Mouse (Mus musculus): ENCODE data around the gene Alox5ap.

Gene Alox5ap

GRCm38 (mm10) chr5:149264405-149264804 is at the start of gene Alox5ap:
Gene Alox5ap, plus strand, starts transcription at chr5:149264767.
- no peak for DNase-seq (ENCODE audit: low spot score in 2 of 2)

DNA sequence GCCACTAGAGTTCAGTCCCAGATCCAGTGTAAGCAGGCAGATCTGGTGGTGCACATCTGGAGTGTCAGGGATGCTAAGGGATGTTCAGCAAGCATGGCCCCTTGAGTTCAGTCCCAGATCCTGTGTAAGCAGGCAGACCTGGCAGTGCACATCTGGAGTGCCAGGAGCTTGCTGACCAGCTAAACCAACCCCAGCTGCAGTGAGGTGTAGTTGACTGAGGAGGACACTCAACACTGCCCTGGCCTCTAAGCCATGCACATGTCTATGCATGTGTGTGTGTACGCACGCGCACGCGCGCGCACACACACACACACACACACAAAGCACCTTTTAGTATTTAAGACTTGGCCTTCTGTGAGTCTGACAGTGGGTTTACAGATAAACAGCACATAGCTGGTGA is 49.0 kb upstream of the Alox5ap start:
- DNase-seq (ENCODE audit: low spot score in 2 of 2), result no peak

GRCm38 (mm10) chr5:149217524-149218357 is 46.8 kb upstream of the Alox5ap start:
- no peak for DNase-seq (ENCODE audit: low spot score in 2 of 2)

DNA sequence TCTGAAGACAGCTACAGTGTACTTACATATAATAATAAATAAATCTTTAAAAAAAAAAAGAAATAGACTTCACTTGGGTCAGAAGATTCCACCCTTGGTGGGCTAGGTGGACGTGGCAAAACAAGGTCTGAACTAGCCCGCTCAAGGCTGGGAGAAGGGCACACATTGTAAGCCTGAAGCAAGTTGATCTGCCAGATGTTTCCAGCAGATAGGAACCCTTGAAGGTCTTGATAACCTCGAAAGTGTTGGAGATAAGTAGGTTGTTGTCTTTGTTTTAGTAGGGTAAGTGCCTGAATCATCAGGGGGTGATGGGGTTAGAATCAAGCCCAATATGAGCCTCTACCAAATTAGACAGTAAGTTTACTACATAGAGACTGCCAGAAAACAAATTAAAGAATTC is 45.1 kb upstream of the Alox5ap start:
- no peak for DNase-seq (ENCODE audit: low spot score in 2 of 2)

GRCm38 (mm10) chr5:149221355-149221754 is 43.2 kb upstream of the Alox5ap start:
- DNase-seq (ENCODE audit: low spot score in 2 of 2), result no peak

DNA sequence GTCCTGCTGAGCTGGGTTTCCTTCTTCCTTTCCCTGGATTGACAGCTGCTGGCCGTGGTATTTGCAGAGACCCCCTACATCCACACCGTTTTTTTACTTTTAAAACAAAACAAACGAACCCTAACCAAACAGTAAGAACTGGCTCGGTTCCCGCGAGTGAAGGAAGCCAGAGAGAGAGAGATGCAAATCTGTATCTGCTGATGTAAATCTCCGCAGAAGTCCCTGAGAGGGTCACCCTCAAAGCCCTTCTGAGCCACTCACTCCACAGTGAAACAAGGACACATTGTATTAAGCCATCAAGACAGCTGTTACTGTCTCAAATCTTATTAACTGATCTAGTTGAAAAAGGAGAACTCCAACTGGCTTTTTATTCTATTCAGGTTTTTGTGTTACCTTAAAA is 39.9 kb upstream of the Alox5ap start:
- no peak for DNase-seq (ENCODE audit: low spot score in 2 of 2)

DNA sequence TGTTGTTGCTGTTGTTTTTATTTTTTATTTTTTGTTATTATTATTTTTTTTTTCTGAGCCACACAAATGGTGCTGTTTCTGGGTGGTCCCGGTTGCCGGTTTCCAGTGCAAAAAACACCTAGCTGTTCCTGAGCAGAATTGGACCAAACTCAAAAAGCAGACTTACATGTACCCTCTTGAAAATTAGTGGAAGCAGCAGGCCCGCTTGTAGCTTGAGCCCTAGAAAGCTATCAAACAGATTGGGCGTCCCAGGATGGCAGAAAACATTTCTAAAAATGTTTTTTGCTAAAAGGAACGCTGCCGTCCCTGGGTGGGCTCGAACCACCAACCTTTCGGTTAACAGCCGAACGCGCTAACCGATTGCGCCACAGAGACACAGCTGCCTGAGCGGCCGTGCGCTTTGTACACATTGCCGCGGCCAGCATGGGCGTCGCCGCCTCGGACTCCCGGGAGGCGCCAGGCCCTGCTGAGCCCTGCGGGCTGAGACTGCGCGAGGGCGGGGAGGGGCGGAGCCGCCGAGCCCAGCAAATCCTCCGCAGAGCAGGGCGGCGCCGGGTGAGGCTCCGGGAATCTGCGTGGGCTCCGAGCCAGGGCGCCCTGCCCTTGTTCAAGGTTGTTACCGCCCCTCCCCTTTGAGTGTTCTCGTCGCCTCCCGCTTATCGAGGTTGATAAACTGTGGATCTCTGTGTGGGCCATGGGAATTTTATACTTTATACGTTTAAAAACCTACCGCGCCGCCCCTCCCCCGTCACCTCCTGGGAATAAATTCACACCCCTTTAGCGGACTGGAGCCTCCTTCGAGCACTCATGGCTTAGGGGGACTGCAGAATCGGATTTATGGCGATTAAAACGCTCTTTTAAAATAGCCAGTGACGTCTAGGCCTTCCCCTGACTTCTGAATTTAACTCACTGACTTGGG is 35.6 kb upstream of the Alox5ap start:
- peak; percentile 98 for DNase-seq (ENCODE audit: low spot score in 2 of 2)

- no peak for DNase-seq (ENCODE audit: low spot score in 2 of 2)
These were observed 34.8 kb upstream of the Alox5ap start for GRCm38 (mm10) chr5:149229619-149230339.

GRCm38 (mm10) chr5:149235002-149235401 is 29.6 kb upstream of the Alox5ap start:
- no peak for DNase-seq (ENCODE audit: low spot score in 2 of 2)

- no peak for DNase-seq (ENCODE audit: low spot score in 2 of 2)
These were observed 27.2 kb upstream of the Alox5ap start for GRCm38 (mm10) chr5:149237221-149237950.

DNA sequence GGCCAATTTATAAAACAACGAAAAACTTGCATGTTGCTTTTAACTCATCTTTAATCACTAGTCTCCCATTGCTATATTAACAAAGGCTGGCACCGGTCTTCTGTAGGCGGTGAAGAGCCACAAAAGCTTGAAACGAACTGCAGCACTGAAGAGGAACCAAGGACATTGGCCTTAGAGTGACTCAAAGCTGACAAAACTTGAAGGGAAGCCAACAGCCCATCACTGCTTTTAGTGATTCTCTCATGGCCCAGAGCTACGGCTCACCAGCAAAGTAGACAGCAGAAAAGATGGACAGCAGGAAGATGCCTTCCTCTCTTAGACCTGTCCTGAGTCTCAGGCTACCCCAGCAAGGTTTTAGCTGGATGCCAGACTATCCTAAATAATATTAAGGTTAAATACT is 22.1 kb upstream of the Alox5ap start:
- DNase-seq (ENCODE audit: low spot score in 2 of 2), result no peak

GRCm38 (mm10) chr5:149243053-149243452 is 21.5 kb upstream of the Alox5ap start:
- no peak for DNase-seq (ENCODE audit: low spot score in 2 of 2)

DNA sequence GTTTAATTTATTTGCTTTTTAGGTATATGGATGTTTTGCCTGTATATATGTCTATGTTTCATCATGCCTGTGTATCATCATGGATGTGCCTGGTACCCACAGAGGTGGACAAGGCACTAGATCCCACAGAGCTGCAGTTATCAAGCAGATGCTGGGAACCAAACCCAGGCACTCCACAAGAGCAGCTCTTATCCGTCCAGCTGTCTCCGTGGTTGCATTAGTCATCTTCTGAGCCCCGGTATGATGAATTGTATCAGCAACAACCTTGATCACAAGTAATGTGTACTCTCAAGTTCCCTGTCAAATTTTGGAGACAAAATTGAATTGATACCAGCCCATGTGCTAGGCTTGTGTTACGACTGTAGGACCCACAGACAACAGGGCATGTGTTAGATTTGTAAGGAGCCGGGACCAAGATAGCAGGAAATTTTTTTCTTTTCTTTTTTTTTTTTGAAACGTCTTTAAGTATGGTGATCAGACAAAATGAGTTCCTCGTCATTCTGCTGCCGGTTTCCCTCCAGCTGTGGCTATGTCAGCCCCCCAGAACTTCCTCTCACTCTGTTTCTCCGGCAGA is 19.1 kb upstream of the Alox5ap start:
- no peak for DNase-seq (ENCODE audit: low spot score in 2 of 2)

- DNase-seq (ENCODE audit: low spot score in 2 of 2), result no peak
These were observed 18.5 kb upstream of the Alox5ap start for GRCm38 (mm10) chr5:149245965-149246470.

DNA sequence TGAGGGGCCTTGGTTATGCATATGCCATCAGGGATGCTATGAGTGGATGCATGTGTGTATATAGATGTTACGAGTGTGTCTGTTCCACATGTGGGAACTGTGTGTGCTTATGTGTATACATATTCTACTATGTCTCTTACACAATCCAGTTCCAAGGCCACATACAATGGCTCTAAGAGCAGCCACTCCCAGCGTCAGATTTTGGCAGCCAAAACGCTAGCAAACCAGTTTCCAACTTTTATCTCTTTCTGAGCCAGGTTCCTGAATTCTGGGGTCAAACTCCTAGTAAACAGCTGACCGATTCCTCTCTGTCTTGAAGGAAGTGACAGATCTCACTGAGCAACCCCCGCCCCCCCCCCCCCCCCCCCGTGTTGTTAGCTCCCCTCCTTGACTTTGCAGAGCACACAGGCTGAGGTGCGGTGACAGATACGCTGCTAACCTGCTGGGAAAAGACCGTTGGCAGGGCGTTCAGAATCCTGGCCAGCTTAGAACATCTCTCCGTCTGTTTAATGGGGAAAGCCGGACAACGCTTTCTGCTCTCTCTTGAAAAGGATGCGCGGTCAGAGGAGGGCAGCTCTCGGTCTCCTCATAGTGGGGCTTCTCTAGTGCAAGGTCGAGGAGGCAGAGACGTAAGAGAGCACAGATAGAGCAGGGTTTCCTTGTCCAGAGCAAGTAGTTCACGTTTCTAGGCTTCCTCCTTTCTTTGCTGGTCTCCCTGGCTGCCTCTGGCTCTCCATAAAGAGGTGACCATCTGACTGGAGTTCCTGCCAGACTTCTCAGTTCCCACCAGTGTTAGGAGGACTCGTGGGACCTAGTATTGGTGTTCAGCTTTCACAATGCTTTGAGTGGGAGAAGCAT is 17.3 kb upstream of the Alox5ap start:
- DNase-seq (ENCODE audit: low spot score in 2 of 2), result no peak

DNA sequence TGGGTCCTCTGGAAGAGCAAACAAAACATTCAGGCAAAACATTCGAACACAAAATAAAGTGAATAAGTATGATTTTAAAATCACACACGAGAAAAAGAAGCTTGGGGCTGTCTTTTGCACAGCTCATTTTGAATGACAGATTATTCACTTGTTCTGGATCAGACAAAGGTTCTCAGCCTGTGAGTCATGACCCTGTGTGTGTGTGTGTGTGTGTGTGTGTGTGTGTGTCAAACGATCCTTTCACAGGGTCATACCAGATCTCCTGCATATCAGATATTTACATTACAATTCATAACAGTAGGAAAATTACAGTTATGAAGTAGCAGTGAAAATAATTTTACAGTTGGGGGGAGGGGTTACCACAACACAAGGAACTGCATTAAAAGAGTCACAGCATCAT is 12.3 kb upstream of the Alox5ap start:
- no peak for DNase-seq (ENCODE audit: low spot score in 2 of 2)

DNA sequence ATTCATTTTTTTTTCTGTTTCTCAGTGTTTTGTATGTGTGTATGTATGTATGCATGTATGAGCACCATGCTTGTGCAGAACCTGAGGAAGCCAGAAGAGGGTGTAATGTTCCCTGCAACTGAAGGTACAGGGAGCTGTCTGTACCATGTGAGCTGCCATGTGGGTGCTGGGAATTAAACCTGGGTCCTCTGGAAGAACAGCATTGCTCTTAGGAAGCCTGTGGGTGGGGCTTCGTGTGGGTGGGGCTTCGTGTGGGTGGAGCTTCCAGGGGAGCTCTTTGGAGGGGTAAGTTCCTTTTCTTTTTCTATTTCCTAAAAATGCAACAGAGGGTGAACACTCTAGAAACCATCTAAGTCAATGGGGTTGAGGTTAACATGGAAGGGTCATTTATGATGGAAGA is 11.1 kb upstream of the Alox5ap start:
- DNase-seq (ENCODE audit: low spot score in 2 of 2), result no peak

DNA sequence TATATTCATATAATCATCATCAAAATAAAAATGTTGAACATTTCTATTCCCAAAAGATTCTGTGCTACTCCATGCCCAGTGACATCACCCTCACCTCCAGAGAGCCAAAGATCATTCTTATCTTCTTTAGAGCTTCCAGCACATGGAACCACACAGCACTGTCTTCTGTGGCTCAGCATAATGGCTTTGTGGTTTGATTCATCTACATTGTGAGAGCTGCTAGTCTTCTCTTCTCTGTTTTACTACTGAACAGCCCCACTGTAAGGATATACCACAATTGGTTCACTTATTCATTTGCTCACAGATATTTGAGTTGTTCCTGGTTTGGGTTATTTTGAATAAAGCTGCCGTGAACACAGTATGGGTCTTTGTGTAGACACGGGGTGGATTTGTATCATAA is 9.0 kb upstream of the Alox5ap start:
- DNase-seq (ENCODE audit: low spot score in 2 of 2), result no peak

DNA sequence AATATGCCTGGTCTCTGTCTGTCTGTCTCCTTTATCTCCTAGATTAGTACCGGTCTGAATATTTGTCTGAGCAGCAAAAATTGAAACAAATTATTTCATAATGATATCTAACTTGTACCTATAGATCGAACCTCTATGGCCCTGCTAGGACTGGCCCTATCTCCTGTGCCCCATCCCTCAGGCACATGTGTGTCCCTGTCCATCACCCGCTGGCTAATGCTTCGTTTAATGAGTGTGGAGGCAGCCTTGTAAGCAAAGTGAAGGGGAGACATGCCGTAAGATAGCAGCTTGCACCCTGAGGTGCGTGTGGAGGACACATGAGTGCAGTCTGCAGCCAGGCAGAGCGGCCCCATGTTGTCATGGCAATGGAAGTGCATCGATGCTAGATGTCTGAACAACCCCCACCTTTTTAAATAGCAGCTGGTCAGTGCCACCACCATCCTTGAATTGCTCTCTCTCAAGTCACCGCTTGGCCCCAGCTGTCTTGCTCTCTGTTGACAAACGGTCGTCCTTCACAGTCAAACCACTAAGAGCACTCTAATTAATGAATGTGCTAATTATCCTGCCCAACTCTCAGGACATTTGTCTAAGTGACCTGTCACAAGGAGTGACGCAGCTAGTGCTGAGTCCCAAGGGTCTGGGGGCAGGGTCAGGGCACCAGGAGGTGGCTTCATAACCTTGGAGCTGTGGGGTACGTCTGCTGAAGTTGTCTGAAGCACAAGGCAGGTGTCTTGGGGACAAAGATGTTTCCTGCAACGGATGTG is 6.9 kb upstream of the Alox5ap start:
- no peak for DNase-seq (ENCODE audit: low spot score in 2 of 2)

All from cerebellum, postnatal 4 days (tissue).